Mouse (Mus musculus) yolk sac, embryonic 10.5 days (tissue): Measurements from ENCODE around the gene Dpy19l3.

Experiments used
- DNase-seq: peaks from one replicate; pipeline ENCODE4 v3.0.0-alpha.2; 2017; ENCODE audit warnings: low spot score

Gene Dpy19l3

DNA sequence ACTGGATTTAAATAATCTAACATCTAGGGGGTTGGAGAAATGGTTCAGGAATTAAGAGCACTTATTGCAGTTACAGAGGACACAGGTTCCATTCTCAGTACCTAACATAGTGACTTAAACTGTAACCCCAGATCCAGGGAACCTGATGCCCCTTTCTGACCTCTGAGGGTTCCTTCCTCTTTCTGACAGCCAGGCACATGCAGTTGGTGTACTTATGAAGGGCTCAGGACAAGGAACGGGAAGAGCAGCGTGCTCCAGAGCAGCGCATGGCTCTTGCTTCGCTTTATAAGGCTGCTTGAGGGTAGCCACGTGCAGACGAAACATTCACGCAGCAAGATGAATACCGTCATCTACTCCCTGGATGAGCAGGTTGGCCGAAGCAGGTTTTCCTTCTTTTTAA lies 3.4 kb downstream of the Dpy19l3 start:
- no peak for DNase-seq

DNA sequence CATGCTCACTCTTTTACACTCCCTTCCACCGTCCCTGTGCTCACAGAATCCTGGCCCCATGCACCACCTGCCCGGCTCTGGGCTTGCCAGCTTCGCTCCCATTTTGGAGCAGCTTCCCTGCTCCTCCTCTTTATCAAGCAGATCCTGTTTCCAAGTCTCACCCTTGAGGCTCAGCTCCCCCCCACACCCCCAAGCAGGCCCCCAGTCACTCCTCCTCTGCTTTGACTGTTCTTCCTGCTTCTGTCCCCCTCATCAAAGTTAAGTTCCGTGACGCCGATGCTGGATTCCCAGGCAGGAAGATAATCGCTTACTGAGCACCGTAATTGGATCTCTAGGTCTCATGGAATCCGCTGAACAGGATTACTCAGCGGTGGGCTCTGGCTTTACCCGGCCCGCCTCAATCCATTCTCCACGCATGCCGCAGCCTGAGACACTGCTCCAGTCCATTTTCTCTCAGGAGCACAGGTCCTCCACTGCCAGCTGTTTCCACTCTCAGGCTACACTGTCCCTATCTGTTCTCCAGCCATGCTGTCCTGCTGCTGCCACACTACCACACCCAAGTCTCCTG lies 6.8 kb downstream of the Dpy19l3 start:
- DNase-seq: no peak

DNA sequence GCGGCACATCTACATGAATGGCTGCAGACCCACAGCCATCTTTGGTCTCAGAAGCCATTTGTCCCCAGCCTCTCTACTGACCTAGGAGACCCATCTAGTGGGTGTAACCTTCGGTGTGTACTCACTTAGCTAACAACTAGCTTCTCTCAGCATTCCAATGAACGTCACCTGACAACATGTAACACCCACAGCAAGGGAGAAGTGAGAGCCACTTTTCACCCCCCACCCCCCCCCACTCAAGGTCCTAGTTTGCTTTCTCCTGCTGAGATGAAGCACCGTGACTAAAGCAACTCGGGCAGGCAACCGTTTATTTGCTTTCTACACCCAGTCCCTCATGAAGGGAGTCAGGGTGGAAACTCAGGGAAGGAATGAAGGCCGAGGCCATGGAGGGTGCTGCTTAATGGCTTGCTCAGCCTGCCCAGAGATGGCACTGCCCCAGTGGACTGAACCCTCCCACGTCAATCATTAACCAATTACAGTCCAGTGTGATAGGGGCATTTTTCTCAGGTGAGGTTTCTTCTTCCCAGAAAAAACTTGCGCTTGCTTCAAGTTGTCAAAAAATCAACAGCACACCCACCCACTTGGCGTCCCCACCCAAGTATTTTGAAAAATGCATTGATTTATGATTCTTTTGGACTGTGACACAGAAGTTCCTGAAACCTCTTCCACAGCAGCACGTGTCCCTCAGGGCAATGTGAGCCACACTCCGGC lies 7.4 kb downstream of the Dpy19l3 start:
- DNase-seq: no peak

DNA sequence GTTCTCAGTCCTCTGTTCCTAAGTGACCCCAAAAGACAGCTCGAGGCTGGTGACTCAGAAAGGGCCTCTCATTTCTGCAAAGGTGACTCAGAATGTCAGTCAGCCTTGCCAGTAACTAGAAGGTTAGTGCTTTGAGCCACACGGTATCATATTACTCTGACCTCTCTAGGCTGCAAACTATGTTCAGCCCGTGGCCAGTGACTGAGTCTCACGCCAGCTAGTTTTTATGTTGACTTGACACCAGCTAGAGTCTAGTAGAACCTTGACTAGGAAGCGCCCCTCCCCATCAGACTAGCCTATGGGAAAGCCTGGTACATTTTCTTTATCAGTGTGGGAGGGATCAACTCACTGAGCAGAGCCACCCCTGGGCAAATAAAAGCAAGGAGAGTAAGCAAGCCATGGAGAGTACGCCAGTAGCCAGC lies 9.0 kb downstream of the Dpy19l3 start:
- peak; percentile 20 for DNase-seq

DNA sequence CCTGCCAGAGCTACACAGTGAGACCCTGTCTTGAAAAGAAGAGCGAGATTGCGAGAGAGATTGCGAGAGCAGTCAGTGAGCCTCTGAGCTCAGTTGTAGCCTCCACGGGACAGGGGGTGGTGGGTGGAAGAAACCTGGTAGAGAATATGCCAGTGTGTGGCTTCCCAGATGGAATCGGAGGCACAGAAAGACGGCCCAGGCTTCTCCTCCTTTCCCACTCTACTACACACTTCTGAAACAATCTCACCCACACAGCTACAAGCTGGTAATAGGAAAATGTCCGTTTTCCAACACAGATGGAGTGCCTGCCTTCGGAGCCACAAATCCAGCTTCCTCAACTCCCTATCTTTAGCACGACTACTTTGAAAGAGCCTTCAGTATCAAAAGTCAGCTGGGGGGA lies 9.5 kb downstream of the Dpy19l3 start:
- DNase-seq: no peak

DNA sequence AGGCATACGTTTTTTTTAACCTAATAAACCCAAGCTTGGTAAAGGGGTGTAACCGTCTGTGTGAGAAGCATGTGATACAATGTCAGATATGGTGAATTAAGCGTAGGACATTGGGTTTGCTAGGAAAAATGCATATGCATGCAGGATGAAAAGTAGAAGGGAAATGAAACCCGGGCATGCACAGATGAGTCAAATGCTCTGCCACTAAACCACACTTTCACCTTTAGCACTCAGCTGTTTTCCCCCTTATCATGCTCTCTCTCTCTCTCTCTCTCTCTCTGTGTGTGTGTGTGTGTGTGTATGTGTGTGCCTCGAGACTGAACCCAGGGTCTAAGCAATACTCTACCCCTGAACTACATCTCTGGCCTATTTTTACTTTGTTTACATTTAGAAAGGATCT lies 11.9 kb downstream of the Dpy19l3 start:
- DNase-seq: no peak

DNA sequence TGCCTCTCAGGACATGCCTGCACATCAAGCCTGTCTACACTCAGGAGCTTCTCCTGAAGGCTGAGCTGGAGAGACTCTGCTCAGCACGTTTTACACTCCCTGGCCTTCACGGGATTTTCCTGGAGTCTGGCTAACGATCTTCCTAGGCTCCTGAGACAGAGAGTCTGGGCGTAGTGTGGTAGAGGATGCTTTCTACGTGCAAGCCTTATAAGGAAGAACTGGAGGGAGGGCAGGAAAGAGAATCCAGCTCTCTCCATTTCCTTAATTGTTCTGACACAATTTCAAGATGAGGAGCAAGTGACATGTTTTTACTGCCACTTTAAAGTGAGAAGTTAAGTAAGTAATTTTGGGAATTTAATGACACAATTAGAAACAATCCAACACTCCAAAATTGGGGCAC lies 12.4 kb downstream of the Dpy19l3 start:
- no peak for DNase-seq

DNA sequence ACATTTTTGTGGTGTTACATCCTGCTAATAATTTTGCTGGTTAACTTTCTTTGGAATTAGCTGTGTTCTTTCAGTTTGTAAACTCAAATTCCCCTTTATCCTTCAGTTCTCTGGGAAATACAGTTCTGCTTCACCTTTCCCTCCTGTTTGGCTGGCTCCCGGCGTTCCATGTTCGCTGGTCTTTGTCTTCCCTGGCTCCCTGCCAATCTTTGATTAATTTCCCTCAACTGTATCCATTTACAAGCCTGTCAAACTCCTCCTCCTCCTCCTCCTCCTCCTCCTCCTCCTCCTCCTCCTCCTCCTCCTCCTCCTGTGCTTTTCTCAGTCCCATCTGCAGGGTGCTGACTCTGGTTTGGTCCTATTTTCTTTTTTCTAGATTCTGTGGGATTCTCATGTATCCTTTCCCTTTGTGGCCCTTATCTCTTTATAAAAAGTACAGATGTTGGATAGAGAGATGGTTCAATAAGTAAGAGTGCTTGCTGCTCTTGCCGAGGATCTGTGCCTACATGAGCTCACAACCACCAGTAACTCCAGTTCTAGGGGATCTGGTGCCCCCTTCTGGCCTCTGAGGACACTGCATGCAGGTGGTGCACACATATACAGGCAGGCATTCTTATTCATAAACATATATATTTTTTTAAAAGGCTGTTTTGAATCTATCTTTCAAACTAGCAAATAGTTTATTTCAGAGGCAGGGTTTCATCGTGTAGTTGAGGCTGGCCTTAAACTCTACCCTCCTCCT lies 13.6 kb downstream of the Dpy19l3 start:
- no peak for DNase-seq

DNA sequence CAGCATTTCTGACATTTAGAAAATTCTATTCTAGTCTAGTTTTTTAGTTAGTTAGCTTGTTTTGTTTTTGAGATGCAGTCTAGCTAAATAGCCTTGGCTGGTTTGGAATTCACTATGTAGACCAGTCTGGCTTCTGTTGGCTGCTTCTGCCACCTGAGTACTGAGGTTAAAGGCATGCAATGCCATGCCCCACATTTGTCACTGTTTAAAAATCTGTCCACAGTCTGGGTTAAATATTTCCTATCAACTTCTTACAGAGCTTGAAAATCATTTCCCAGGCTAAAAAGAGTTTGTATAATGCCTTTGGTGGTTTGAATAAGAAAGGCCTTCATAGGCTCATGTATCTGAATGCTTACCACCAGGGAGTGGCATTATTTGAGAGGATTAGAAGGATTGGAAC lies 15.4 kb downstream of the Dpy19l3 start:
- no peak for DNase-seq

DNA sequence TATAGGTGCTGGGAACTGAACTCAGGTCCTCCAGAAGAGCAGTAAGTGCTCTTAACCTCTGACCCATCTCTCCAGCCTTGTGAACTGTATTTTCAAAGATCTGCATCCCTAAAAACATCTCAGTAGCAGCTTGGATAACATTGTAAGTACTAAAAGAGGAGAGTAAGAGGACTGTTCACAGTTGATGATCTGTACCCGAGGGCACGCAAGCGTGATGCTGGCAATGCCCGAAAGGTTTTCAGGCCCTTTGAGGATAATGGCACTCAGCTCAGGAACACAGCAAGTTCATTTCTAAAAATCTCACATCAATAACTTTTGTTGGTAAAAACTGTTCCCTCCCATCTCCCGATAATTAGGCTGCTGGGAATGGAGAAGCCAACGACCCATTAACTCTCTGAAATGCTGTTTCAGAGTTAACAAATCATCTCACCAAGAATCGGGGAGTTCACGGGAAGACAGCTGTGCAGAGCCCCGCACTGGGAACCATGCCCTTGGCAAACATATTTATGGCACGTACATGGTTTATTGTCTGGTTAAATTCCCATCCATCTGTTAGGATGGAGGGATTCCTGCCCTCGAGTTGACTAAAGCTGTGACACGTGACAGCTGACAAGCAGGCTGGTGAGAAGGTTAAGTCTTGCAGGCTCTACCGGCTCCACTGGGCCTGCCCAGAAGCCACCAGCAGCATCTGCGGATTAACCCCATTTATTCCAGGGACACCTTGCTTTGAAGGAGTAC lies 20.8 kb downstream of the Dpy19l3 start:
- DNase-seq: no peak

DNA sequence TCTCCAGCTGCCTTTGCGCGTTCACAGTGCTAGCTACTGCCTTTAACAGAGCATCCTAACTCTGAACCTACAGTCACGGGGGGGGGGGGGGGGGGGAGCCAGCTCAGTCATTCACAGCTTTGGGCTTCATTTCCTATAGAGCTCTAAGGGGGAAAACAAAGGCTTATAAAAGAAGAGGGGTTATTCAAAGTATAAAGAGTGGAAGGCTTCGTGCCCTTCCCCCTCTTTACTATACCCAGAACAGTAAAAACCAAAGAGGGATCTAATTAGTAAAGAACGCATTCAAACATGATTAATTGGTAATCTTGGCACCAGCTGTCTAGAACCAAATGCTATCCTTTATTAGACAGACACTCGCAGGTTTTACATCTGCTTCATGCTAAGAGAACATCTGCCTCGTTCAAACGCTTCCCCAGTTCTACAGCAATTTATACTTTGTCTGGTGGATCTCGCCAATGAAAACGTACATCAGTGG lies 21.6 kb downstream of the Dpy19l3 start:
- no peak for DNase-seq

DNA sequence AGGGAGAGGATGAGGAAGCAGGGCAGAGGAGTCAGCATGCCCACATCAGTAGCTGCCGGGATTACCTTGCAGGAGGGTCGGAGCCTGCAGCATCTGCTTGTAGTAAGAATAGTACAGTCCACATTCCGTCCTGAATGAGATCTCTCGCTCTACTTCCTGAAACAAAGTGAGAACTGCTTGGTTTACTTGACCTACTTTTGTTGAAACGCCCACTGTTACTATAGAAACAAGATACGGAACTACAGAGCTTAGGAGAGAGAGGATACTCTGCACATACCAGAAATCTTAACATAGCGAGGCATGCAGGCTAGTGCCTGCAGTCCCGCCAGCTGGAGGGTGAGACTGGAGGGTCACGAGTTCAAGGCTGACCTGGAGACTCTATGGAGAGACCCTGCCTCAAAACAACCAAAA lies 24.6 kb downstream of the Dpy19l3 start:
- no peak for DNase-seq

DNA sequence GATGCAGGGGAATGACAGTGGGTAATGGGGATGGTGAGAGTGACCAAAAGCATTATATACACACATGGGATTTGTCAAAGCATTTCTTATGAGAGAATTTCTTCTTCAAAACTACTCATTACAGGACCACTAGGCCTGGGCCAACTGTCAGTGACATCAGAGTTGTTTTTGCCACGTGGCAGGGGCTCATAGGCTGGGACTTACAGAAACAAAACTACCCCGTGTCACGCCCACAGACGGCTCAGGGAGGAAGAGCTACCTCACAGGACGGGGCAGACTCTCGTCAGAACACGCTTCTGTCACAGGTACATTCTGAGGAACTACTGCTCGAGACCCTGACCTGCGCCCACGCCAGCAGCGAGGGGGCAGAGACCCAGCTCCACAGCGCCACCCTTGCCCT lies 25.9 kb downstream of the Dpy19l3 start:
- no peak for DNase-seq

DNA sequence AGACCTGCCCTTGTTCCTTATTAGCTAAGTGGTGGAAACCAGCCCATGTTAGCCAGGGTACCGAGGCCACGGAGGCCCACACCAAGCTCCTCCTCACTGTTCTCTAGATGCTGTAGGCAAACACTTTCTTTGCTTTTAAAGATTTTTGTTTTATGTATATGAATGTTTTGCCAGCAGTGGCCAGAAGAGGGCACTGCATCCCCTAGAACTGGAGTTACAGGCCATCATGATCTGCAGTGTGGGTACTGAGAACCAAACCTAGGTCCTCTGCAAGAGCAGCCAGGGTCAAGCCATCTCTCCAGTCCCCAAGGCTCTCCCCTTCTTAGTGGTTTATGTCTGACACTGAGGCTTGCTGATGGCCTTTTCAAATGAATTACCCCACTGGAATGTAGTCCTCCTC lies 31.2 kb downstream of the Dpy19l3 start:
- DNase-seq: no peak

DNA sequence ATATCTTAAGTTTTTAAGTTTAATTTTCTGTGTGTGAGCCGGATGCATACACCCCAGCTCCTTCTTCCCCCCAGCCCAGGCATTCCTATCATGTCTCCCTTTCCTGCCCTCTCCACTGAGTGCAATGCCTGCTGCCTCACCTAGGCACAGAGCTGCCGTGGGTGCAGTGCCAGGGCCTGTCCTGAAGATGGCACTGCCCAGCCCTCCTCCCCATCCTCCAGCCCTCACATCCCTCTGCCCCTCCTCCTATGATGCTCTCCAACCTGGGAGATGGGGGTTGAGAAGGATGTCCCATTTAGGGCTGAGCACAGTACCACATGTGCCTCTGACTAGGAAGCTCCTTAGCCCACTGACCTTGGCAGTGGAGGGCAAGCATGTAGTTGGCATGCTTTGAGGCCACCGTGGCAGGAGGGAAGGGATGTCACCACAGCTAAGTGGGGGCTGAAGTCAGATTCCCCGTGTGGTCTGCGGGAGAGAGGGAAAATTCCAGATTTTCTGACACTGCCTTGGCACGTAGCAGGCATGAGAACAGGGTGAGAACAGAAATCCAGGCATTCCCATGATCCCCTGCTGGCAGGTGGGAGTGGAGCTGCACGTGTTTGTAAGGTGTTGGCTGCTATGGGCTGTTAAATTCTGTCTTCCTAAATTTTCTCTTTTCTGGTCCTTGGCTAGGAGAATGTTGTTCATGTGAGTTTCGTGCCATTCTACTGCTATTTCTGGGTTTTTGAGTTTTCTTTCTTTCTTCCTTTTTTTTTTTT lies 35.7 kb downstream of the Dpy19l3 start:
- DNase-seq: no peak

DNA sequence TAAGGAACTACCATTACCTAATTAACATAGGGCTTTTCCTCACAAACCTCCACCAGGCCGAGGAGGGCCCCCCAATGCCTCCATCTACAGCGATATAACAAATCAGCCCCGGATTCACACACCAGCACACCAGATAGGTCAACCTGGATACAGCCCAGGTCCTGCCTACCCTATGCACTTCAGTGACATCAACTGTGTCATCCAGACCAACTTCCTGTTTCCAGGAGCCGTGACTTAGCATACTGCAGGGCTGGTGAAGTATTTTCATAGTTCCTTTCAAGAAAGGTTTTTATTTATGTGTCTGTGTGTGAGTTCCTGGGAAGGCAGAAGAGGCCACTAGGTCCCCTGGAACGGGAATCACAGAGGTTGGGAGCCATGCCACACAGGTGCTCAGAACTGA lies 43.9 kb downstream of the Dpy19l3 start:
- DNase-seq: no peak

DNA sequence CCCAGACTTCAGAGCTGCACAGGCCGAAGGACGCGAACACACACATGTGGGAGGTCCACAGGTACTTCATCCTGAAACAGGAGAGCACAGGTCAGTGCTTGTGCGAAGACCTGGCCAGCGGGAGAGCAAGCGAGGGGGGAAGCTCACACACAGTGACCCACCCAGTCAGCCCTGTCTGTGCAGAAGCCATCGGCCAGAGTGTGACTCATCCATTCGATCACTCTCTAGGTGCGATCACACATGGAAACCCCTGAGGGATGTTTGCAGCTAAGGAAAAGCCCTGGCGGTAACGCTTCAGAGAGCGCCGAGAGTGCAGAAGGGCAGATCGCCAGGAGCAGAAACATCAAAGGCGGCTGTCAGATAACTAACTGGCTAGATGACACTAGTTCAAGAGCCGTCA lies 46.2 kb downstream of the Dpy19l3 start:
- no peak for DNase-seq

DNA sequence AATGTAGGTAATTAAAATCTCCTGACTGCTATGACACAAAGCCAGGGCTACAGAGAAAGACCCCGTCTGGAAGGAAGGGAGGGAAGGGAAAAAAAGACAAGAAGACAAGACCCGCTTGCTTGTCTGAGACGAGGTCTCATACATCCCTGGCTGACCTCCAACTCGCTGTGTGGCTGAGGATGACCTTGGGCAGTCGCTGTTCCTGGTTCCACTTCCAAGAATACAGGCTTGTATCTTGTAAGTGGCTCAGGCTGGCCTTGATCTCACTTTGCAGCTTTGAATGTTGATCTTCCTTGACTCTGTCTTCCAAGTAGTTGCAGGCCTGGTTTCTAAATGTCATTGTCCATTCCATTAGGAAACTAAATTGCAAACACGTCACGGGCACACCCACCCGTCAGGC lies 55.2 kb downstream of the Dpy19l3 start:
- no peak for DNase-seq

DNA sequence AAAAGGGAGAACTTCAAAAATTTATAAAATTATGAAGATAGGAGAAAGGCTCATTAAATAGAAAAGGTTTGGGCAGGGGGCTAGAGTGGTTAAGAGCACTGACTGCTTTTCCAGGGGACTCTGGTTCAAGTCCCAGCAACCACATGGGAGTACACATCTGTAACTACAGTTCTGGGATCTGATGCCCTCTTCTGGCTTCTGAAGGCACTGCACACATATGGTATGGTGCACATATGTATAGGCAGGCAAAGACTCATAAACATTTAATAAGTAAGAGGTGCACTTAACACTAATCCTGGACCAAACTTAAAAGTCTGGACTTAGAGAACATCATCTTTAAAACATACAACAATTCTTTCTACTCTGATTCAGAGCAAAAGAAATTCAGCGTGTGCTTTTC lies 56.2 kb downstream of the Dpy19l3 start:
- no peak for DNase-seq

DNA sequence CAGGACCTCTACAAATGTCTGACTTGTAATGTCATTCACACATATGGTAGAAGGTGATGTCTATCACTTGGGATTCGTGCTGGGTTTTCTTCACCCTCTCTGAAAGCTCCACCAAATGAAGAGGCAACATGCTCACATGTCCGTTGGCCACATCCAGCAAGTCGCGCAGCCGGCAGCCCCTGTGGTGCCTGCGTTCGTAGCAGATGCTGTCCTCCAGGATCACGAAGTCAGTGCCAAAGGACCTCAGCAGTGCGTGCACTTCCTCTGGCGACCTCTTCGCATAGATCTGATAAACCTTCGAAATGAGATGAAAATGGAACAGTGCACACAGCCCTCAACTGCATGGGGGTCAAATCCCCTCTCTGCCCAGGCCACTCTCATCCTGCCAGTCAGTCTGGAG lies 61.6 kb downstream of the Dpy19l3 start:
- DNase-seq: no peak

DNA sequence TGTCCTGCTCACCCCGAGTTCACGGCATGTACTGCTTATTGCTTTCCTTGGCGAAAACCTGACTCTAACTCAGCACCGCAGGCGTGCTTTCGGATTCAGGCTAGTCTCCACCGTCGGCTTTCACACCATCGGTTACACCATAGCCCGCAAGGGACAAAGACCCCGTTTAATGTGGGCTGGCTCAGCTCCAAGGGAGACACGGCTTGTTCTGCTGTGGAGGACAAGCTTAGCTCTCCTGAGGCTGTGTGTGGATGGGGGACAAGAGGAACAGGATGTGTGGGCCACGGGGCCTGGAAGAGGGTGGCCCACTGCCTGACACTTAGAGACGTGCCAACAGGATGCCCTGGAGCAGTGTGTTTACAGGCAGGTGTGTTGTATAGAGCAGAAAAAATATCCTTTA lies 62.1 kb downstream of the Dpy19l3 start:
- DNase-seq: no peak

DNA sequence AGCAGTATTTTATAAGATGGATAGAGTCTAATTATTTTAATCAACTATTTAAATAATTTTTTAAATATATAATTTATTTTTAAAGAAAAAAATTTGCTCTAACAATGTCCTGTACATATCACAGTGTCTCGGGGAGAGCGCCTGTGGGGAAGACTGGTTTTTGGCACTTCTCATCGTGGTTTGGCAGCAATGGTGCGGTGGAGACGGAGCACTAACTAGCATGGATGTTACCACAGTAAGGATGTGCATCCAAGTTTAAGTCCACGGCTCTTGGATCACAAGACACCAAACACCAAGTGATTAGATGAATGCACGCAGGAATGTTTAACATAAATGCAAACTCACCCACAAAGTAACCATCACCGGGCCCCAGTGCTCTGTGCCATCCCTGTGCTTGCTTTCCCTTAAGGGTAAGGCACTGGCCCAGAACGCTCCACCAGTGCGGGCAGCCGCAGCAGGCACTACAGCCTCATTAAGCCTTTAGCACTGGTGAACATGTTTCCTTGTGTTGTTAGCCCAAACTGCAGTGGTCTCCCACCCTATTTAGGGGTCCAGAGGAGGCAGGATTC lies 65.4 kb downstream of the Dpy19l3 start:
- no peak for DNase-seq
